Mouse (Mus musculus): ENCODE data around the gene Styk1. TPM values are rescaled to one million over a fixed set of nuclear protein-coding genes. Genes with fewer than 3 reads are reported as not detected.

Styk1 gene
- polyA plus RNA-seq (2016; fragmentation: Nextera tagmentation; extraction: Ambion mirVana) = 0.31 and 0.41 TPM in 2 replicates

DNA sequence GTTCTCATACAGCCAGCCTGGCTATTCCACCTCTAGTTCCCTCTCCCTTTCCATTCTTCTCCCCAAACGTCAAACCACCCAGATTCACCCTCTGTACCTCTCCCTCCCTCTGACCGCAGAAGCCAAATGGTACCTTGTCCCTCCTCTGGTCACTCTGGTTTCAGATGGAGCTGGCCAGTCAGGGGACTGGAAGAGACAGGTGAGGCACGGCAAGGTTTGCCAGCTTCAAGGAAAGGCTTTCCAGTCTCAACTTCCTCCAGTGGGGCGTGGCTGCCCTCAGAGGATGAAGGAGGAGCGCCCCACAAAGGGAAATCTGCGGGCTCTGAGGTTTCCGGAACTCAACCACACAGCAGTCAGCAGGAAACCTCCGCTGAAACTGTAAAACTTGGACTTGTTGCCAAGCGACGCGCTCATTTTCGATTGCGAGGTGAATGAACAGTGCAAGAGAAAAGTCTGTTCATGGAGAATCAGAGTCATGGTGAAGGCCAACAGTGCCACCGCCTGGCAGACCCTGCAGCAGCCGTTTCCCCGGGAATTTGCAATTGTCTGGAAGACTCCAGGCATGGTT is at the start of gene Styk1:
Gene Styk1, minus strand, starts transcription at position 246 of the 568 bp plus-strand sequence.
- H3K27ac ChIP-seq = no peak within 1 kb of the TSS
- no peaks in the 10 kb centered on the region for H3K27me3 ChIP-seq (ENCODE audit: insufficient read depth, poor library complexity, severe bottlenecking)
- 2% methylated on average over 16 of the region's 16 CpGs for WGBS

DNA sequence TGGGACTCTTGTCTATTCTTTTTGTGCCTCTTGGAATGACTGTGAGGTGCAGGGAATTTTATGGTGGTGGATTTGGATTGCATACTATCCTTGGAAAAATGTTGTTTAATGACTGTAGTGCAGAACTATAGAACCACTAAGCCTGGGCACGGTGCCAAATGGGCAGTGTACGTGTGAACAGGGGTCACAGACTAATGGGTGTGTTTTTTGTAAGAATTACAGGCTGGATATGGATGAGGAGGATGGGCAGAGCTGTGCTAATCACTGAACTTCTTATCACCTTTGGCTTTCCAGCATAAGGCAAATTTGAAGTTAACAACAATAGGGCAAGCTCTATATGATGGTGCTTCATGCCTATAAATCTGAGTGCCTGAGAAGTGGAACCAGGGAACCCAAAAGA is 49.6 kb upstream of the Styk1 start:
- 85% methylated on average over 2 of the region's 2 CpGs for WGBS
- no peak overlapping the region for H3K4me3 ChIP-seq
- H3K27ac ChIP-seq = no peak overlapping the region
- peaks cover 4% of the 10 kb centered on the region; the same call in 1 of the 2 replicates for H3K4me1 ChIP-seq (replicated peaks)
- no peaks in the 10 kb centered on the region for H3K36me3 ChIP-seq
- H3K9me3 ChIP-seq = no peaks in the 10 kb centered on the region
- H3K27me3 ChIP-seq (ENCODE audit: insufficient read depth, poor library complexity, severe bottlenecking) = no peaks in the 10 kb centered on the region
- no peak for DNase-seq (ENCODE audit: low spot score)

More for the DNA sequence above, at the start of gene Styk1:
- no peaks in the 10 kb centered on the region for H3K9me3 ChIP-seq
- no peaks in the 10 kb centered on the region for H3K4me1 ChIP-seq (replicated peaks)
- peak; percentile 78 for DNase-seq (ENCODE audit: low spot score)
- H3K4me3 ChIP-seq = peak within 1 kb of the TSS; percentile 48
- H3K36me3 ChIP-seq = no peaks in the 10 kb centered on the region

DNA sequence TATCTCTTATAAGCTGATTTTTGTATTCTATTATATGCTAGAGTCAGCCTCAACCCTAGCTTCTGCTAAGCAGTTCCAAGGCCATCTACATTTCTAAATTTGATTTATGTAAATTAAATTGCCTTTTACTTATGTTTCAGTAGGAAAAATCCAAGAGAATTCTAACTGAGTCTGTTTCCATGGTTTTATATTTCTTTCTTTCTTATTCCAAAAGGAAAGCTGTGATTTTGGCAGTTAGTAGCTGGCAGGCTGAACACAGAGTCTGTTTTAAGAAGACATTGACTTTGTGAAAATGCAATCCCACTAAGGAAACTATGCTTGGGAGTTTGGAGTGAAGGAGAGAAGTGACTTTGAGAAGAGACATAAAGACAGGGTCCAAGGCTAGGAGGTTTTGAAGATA is 49.2 kb upstream of the Styk1 start:
- Histone ChIP-seq H3K36me3 (no peaks in the 10 kb centered on the region), H3K27ac (no peak overlapping the region), H3K4me1 (replicated peaks) (peaks cover 4% of the 10 kb centered on the region; the same call in 1 of the 2 replicates), H3K27me3 (ENCODE audit: insufficient read depth, poor library complexity, severe bottlenecking) (no peaks in the 10 kb centered on the region), H3K9me3 (no peaks in the 10 kb centered on the region), H3K4me3 (no peak overlapping the region)
- no peak for DNase-seq (ENCODE audit: low spot score)

DNA sequence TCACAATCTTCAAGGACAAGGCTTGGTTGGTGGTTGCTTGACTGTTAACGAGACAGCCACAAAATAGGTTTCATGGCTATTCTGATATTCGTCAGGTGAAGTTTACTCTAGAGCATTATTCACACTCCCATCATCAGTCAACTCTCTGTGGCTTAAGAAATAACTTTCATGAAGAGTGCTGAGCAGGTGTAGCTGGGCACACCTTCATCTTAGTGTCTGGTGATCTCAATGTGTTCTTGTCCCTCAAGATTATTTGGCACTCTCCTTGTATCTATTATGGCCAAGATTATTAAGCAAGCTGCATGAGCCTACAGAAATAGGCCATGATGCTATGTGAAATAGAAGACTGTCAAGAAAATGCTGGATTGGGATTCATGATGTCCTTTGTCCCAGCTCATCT is 47.9 kb upstream of the Styk1 start:
- H3K4me1 ChIP-seq (replicated peaks) = peaks cover 4% of the 10 kb centered on the region; the same call in 1 of the 2 replicates
- no peaks in the 10 kb centered on the region for H3K27me3 ChIP-seq (ENCODE audit: insufficient read depth, poor library complexity, severe bottlenecking)
- no peaks in the 10 kb centered on the region for H3K9me3 ChIP-seq
- no peak overlapping the region for H3K27ac ChIP-seq
- H3K36me3 ChIP-seq = no peaks in the 10 kb centered on the region
- 86% methylated on average over 2 of the region's 2 CpGs for WGBS
- no peak overlapping the region for H3K4me3 ChIP-seq
- no peak for DNase-seq (ENCODE audit: low spot score)

DNA sequence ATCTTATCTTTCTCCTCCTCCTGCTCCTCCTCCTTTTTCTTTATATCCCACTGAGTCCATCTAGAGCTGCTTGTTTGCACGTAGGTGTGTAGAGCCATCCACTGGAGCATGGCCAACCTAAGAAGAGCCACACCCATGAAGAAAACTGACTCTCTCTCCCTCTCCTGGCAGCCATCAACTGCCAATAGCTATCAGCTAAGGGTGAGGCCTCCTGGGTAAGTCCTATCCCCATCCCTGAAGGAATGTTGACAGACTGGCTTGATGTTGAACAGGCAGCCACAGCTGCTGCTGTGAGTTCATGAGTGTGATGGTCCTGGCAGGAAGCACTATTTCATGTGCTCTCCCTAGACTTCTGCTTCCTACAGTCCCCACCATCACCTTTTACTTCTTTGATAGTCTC is 43.3 kb upstream of the Styk1 start:
- no peaks in the 10 kb centered on the region for H3K4me1 ChIP-seq (replicated peaks)
- no peaks in the 10 kb centered on the region for H3K36me3 ChIP-seq
- H3K27ac ChIP-seq = no peak overlapping the region
- H3K4me3 ChIP-seq = no peak overlapping the region
- DNase-seq (ENCODE audit: low spot score) = no peak
- WGBS = 82% methylated on average over 1 of the region's 1 CpGs
- H3K27me3 ChIP-seq (ENCODE audit: insufficient read depth, poor library complexity, severe bottlenecking) = no peaks in the 10 kb centered on the region
- no peaks in the 10 kb centered on the region for H3K9me3 ChIP-seq

DNA sequence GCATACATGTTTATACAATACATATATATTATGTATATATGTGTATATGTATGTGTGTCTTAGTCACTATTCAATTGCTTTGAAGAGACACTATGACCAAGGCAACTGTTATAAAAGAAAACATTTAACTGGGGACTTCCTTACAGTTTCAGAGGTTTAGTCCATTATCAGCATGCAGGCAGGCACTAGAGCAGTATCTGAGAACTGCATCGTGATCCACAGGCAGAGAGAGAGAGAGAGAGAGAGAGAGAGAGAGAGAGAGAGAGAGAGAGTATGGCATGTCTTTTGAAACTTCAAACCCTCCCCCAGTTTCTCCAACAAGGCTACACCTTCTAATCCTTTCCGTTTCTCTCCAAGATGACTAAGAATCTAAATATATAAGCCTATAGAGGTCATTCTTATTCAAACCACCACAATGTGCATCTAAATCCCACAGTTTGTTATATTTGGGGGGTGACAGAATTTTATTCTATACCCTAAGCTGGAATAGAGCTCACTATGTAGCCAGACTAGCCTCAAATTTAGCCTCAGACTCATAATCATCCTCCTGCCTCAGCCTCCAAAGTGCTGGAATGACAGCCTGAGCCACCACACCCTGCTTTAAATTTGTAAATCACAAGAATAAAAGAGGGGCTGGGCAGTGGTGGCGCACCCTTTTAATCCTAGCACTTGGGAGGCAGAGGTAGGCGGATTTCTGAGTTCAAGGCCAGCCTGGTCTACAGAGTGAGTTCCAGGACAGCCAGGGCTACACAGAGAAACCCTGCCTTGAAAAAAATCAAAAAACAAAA is 40.7 kb upstream of the Styk1 start:
- no peak for DNase-seq (ENCODE audit: low spot score)
- Histone ChIP-seq H3K9me3 (no peaks in the 10 kb centered on the region), H3K27me3 (ENCODE audit: insufficient read depth, poor library complexity, severe bottlenecking) (peaks cover 10% of the 10 kb centered on the region), H3K4me3 (no peak overlapping the region), H3K27ac (no peak overlapping the region), H3K4me1 (replicated peaks) (peaks cover 2% of the 10 kb centered on the region; the same call in 1 of the 2 replicates), H3K36me3 (no peaks in the 10 kb centered on the region)
- 79% methylated on average over 4 of the region's 4 CpGs for WGBS

DNA sequence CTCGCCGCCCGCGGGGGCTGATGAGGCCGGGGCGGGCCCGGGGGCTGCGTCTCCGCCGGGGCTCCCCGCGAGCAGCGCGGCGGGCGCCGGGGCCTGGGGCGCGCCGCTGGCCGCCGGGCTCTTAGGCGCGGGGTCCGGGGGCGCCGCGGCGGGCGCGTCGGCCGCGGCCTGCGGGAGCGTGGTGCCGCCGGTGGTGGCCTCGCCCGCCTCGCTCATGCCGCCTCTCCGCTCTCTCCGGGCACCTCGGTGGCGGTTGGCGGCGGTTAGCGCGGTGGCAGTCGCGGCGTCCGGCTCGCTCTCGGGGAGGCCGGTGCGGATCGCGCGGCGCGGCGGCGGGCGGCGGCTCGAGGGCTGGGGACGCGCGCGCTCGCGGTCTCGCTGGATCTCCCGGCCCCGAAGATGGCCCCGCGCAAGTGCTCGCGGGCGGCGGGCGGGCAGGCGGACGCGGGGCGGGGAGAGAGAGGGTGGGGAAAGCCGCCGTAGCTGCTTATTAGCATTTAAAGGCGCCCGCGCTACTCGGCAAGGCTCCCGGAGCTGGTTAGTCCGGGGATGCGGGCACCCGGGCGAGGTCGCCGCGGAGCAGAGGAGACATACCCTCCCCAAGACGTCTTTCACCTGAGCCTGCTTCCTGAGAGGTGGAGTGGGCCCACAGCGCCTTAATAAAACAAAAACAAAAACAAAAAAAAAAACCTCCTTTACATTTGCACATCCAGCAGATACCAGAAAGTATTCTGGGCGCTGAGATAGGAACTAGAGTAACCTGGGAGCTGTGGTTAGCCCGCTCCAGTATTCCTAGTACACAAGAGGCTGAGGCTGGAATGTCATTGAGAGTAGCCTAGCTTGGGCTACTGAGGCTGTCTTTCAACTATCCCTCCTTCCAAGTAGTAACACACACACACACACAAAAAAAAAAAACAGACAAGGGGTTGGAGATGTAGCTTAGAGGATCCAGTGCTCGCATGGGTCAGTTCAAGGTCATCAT is 34.9 kb upstream of the Styk1 start, which contains the start of gene Ybx3:
Gene Ybx3, minus strand, starts transcription at position 437 of the 982 bp plus-strand sequence.
- WGBS = under 1% methylated on average over 81 of the region's 107 CpGs
- Histone ChIP-seq H3K9me3 (no peaks in the 10 kb centered on the region), H3K4me3 (peak within 1 kb of the TSS; percentile 81), H3K27ac (peak within 1 kb of the TSS; percentile 93), H3K4me1 (replicated peaks) (peaks cover 35% of the 10 kb centered on the region), H3K27me3 (ENCODE audit: insufficient read depth, poor library complexity, severe bottlenecking) (peaks cover 10% of the 10 kb centered on the region), H3K36me3 (no peaks in the 10 kb centered on the region)
- peak; percentile 85 for DNase-seq (ENCODE audit: low spot score)

DNA sequence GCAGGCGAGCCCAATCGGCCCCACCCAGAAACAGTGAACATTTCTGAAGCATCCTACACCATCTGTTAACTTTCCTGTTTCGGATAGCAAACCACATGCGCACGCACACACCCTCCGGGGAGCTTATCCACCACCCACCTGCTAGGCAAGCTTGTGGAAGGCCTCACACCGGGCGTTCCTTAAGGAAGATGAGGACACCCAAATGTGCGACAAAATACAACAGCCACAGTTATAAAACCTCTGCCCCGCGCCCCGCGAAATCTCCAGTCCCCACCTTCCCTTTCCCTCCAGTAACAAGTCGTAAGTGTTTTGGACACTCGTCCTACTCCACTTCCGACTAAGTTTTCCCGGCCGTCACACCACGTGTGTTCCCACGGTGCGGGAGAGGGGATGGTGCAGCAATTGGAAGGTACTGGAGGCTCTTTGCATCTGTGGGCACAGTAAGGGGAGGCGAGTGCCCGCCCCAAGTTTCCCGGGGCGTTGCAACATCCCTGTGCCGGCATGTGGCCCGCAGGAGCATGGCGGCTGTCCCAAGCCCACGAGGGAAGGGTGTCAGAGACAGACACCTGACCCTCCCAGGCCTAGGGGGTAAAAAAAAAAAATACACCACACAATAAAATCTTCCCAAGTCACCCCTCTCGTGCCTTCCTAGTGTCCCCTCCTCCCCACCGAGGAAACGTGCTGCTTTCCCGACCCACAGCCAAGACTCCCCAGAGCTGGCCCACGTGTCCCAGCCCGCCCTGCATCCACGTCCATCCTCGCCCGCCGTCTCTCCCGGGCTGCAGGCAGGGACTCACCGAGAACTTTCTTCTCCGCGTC is 34.0 kb upstream of the Styk1 start:
- Histone ChIP-seq H3K4me1 (replicated peaks) (peaks cover 40% of the 10 kb centered on the region), H3K36me3 (no peaks in the 10 kb centered on the region), H3K9me3 (no peaks in the 10 kb centered on the region), H3K27ac (peak overlapping the region; percentile 93), H3K4me3 (peak overlapping the region; percentile 81), H3K27me3 (ENCODE audit: insufficient read depth, poor library complexity, severe bottlenecking) (peaks cover 10% of the 10 kb centered on the region)
- under 1% methylated on average over 43 of the region's 43 CpGs for WGBS
- peak; percentile 61 for DNase-seq (ENCODE audit: low spot score)

DNA sequence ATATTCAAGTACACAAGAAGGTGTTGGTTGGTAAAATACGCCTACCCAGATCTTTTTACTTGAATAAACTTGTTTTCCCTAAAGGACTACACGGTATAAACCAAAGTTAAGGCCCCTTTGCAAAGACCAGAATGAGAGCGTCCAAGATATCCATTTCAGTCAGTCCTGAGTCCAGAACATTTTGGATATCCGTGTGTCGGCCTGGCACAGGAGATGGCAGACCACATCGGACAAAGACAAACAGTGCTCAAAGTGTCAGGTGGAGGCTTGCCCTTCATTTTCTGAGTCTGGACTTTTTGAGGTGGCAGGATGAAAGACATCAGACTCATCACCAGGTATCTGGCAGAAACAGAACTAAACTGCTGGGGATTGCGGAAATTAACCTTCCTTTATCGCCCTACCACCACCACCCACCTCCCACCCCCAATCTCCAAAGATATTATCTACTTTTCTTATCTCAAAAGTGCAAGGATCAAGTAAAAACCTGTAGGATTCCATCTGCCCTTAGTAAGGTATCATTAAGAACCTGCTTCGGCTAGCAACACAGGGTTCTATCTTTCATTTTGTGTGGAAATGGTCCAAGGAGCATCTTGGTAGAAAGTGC is 33.1 kb upstream of the Styk1 start:
- WGBS = 54% methylated on average over 9 of the region's 9 CpGs
- Histone ChIP-seq H3K36me3 (no peaks in the 10 kb centered on the region), H3K4me3 (peak overlapping the region; percentile 81), H3K9me3 (no peaks in the 10 kb centered on the region), H3K27ac (0 out of 2 replicates have a peak overlapping the region, but pooled peaks have one; percentile 93), H3K27me3 (ENCODE audit: insufficient read depth, poor library complexity, severe bottlenecking) (peaks cover 10% of the 10 kb centered on the region), H3K4me1 (replicated peaks) (peaks cover 45% of the 10 kb centered on the region)
- peak; percentile 2 for DNase-seq (ENCODE audit: low spot score)

DNA sequence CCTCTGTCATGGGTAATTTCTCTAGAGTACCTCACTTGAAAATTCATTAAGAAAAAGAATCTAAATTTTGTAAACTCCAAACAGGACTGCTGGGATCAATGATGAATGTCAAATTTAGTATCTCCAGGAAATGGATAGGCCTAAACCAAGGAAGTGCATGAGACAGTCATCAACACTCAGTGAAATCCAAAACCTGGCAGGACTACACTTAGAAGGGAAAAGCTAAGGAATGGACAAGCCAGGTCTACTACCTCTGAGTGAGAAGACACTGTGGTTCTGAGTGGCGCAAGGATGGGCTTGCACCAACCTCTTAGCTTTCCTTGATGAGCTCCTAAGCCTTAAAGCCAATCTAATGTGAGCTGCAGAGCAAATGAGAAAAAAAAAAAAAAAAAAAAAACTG is 32.1 kb upstream of the Styk1 start:
- Histone ChIP-seq H3K4me3 (no peak overlapping the region), H3K27me3 (ENCODE audit: insufficient read depth, poor library complexity, severe bottlenecking) (peaks cover 10% of the 10 kb centered on the region), H3K4me1 (replicated peaks) (peaks cover 45% of the 10 kb centered on the region), H3K36me3 (peaks cover 8% of the 10 kb centered on the region), H3K9me3 (no peaks in the 10 kb centered on the region), H3K27ac (no peak overlapping the region)
- 81% methylated on average over 1 of the region's 1 CpGs for WGBS
- no peak for DNase-seq (ENCODE audit: low spot score)

DNA sequence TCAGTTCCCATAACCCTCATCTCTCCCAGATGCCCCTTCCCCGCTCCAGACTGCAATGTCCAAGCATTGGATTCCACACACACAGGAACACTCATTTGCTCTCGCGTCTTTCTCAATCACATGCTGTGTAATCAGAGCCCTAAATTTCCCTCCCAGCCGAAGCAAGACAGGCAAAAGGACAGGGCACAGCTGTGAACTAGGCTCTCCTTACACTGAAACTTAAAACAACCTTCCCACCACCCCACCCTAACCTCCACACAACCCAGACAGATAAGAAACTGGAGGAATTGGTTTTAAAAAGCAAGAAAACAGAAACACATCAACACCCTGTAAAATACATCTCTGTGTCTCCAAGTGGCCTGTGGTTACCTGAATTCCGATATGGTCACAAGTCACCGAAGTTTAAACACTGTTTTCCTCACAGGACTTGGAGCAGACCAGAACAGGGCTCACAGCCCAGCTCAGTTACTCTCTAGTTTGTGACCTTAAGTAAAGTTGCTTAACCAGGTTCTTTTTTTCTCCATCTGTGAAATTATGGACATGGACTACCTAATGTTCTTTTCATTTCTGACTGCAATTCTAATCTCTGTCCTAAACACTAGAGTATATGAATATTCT is 30.4 kb upstream of the Styk1 start:
- H3K27ac ChIP-seq = no peak overlapping the region
- peaks cover 25% of the 10 kb centered on the region for H3K36me3 ChIP-seq
- H3K4me3 ChIP-seq = no peak overlapping the region
- no peak for DNase-seq (ENCODE audit: low spot score)
- H3K27me3 ChIP-seq (ENCODE audit: insufficient read depth, poor library complexity, severe bottlenecking) = no peaks in the 10 kb centered on the region
- H3K9me3 ChIP-seq = no peaks in the 10 kb centered on the region
- H3K4me1 ChIP-seq (replicated peaks) = peaks cover 41% of the 10 kb centered on the region
- WGBS = 61% methylated on average over 6 of the region's 6 CpGs
